Mouse (Mus musculus) neural tube, embryonic 11.5 days (tissue): Measurements from ENCODE around the gene Nudt19. TPM values are rescaled to one million over a fixed set of nuclear protein-coding genes. Genes with fewer than 3 reads are reported as not detected.

Source experiments
- ATAC-seq: fragments of 200-750 bp; cut with Nextera tagmentation; 2 replicates; pipeline ENCODE4 v1.8.0; 2017; ENCODE audit warnings: moderate number of reproducible peaks, mild to moderate bottlenecking, moderate TSS enrichment, moderate library complexity; ENCODE audit not compliant: insufficient read depth, low FRiP score, low TSS enrichment
- DNase-seq: peaks from one replicate; pipeline ENCODE4 v3.0.0-alpha.2; 2015; ENCODE audit warnings: low spot score
- H3K27ac ChIP-seq: fragments of 300-500 bp; sonication (generic); 2 replicates; pipeline ENCODE4 v1.5.1; 2014; ENCODE audit warnings: low read depth, mild to moderate bottlenecking, low read length
- H3K27me3 ChIP-seq: fragments of 300-500 bp; sonication (generic); 2 replicates; pipeline ENCODE4 v1.6.1; 2014; ENCODE audit warnings: mild to moderate bottlenecking, low read length, mixed read lengths; ENCODE audit not compliant: control insufficient read depth, insufficient read depth
- H3K36me3 ChIP-seq: fragments of 300-500 bp; sonication (generic); 2 replicates; pipeline ENCODE4 v1.6.1; 2014; ENCODE audit warnings: mild to moderate bottlenecking, low read length, moderate library complexity, mixed read lengths; ENCODE audit not compliant: control insufficient read depth, insufficient read depth
- H3K4me1 ChIP-seq: fragments of 300-500 bp; sonication (generic); 2 replicates; pipeline ENCODE4 v1.6.1; 2014; ENCODE audit warnings: low read length, mixed read lengths; ENCODE audit not compliant: control insufficient read depth, insufficient read depth
- H3K4me2 ChIP-seq: fragments of 300-500 bp; sonication (generic); 2 replicates; pipeline ENCODE4 v1.6.1; 2014; ENCODE audit warnings: low read depth, mild to moderate bottlenecking, moderate library complexity
- H3K4me3 ChIP-seq: fragments of 300-500 bp; sonication (generic); 2 replicates; pipeline ENCODE4 v1.5.1; 2014; ENCODE audit warnings: low read depth, low read length
- H3K9ac ChIP-seq: fragments of 300-500 bp; sonication (generic); 2 replicates; pipeline ENCODE4 v1.6.1; 2014; ENCODE audit warnings: mild to moderate bottlenecking, low read length
- H3K9me3 ChIP-seq: fragments of 300-500 bp; sonication (generic); 2 replicates; pipeline ENCODE4 v1.6.1; 2016; ENCODE audit warnings: low read length; ENCODE audit not compliant: control insufficient read depth
- whole genome bisulfite sequencing: fragments of 180-500 bp; shearing (Covaris S2); extraction: QIAGEN DNeasy Blood & Tissue Kit; methylation state at CpG from one replicate; pipeline ENCODE4 v1.1.7; 2014; 5-methylcytosine and 5-hydroxymethylcytosine counted together
- polyA plus RNA-seq: library from polyadenylated mRNA; unstranded; fragments of >200 nt; fragmentation: Nextera tagmentation; extraction: Ambion mirVana; gene quantifications from 2 replicates; pipeline ENCODE4 v1.2.1, GENCODE M21; 2014

Nudt19 gene
- polyA plus RNA-seq, 1 experiment from 2014 or later, result 47.8 TPM

DNA sequence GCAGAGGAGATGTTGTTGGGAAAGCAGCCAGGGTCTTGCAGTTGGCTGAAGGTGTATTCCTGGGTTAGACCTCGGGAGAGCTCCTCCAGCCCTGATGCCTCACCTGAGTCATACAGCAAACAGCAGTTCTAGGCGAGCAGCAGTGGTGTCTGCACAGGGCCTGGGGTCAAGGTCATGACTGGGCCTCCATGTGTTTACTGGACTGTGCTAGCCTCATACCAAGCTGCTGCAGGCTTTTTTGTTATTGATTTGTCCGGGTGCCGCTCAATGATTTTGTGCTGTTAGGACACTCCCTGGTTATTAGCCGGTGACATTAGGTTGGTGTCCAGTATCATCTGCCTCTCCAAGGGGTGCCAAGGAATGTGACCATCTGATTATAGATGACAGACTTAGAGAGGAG is 31.6 kb upstream of the Nudt19 start:
- H3K9me3 ChIP-seq, result no peaks in the 10 kb centered on the region
- DNase-seq, result no peak
- H3K9ac ChIP-seq, result no peak overlapping the region
- WGBS, result 82% methylated on average over 5 of the region's 5 CpGs
- H3K4me2 ChIP-seq, result no peak overlapping the region
- no peak for ATAC-seq
- peaks cover 21% of the 10 kb centered on the region for H3K27me3 ChIP-seq
- H3K4me3 ChIP-seq, result no peak overlapping the region
- no peak overlapping the region for H3K27ac ChIP-seq
- H3K36me3 ChIP-seq, result no peaks in the 10 kb centered on the region; the same call in 1 of the 2 replicates
- H3K4me1 ChIP-seq, result peaks cover 9% of the 10 kb centered on the region

DNA sequence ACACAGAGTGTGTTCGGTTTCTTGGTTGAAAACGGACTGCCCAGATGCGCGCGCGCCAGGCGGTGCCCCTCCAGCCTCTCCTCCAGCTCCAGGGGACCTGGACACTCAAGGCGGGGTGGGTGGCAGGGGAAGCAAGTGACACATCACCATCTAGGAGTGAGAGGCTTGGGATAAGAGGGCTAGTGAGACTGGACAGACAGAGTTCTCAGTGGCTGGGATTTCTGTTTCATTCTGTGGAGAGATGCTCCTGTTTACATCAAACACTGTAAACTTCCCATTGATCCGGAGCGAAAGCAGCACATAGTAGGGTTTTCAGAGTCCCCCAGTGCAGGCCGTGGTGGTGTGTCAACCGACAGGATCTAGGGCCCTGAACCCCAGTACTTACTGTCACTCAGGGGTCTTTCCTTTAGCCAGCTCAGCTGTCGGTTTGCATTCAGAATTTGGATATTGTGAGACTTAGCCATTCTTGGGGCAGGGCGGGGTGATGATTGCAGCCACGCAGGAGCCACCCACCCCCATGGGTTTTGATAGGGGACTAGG is 30.9 kb upstream of the Nudt19 start:
- Histone ChIP-seq H3K4me2 (peak overlapping the region; percentile 100), H3K9me3 (no peaks in the 10 kb centered on the region), H3K27ac (no peak overlapping the region), H3K4me1 (peaks cover 9% of the 10 kb centered on the region), H3K9ac (peak overlapping the region; percentile 83), H3K4me3 (peak overlapping the region; percentile 82), H3K36me3 (no peaks in the 10 kb centered on the region), H3K27me3 (peaks cover 21% of the 10 kb centered on the region)
- no peak for ATAC-seq
- 24% methylated on average over 15 of the region's 15 CpGs for WGBS
- DNase-seq, result no peak

DNA sequence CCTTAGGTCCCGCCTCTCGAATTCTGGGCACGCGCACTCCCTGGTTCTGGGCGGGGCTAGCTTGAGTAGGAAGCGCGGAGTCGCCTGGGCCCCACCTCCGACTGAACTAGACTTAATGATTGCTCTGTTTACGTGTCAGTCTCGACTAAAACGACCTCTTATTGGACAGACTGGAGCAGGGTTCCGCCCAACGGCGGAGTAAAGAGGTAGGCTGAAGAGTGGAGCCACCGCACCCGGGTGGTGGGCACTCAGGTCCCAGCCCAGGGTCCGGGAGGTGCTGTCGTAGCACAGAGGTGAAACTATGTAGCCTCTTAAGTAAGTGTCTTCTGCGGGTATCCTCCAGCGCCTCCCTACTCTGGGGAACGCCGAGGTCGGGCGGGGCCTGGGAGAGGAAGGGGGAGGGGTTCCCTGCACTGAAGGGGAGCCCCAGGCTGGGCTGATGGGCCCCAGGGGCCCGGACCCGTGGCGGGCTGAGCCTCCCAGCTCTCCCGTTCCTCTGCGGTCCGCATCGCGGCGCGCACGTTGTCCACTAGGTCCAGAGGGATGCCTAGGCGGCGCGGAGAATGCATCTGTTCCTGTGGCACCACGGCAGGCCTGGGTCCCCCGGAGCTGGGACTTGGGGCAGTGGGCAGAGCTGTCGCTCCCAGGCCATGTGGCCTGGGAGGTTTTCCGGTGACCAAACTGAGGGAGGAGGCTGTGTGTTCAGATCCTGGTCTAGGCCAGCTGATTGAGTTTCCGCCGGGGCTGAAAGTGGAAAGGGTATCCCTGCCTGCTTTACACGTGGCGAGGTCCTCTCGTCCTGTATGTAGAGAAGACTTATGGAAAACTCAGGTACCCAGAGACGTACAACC is 30.2 kb upstream of the Nudt19 start, which contains the start of gene Ankrd27:
Gene Ankrd27 (plus strand): TSS at position 190 of the 851 bp plus-strand sequence.
- Histone ChIP-seq H3K9me3 (no peaks in the 10 kb centered on the region), H3K9ac (peak within 1 kb of the TSS; percentile 83), H3K4me1 (peaks cover 9% of the 10 kb centered on the region), H3K27me3 (peaks cover 21% of the 10 kb centered on the region), H3K4me2 (peak within 1 kb of the TSS; percentile 100), H3K36me3 (no peaks in the 10 kb centered on the region), H3K27ac (0 out of 2 replicates have a peak within 1 kb of the TSS, but pooled peaks have one; percentile 34), H3K4me3 (peak within 1 kb of the TSS; percentile 82)
- under 1% methylated on average over 49 of the region's 49 CpGs for WGBS
- peak; percentile 97 for DNase-seq
- ATAC-seq, result peak; percentile 99

DNA sequence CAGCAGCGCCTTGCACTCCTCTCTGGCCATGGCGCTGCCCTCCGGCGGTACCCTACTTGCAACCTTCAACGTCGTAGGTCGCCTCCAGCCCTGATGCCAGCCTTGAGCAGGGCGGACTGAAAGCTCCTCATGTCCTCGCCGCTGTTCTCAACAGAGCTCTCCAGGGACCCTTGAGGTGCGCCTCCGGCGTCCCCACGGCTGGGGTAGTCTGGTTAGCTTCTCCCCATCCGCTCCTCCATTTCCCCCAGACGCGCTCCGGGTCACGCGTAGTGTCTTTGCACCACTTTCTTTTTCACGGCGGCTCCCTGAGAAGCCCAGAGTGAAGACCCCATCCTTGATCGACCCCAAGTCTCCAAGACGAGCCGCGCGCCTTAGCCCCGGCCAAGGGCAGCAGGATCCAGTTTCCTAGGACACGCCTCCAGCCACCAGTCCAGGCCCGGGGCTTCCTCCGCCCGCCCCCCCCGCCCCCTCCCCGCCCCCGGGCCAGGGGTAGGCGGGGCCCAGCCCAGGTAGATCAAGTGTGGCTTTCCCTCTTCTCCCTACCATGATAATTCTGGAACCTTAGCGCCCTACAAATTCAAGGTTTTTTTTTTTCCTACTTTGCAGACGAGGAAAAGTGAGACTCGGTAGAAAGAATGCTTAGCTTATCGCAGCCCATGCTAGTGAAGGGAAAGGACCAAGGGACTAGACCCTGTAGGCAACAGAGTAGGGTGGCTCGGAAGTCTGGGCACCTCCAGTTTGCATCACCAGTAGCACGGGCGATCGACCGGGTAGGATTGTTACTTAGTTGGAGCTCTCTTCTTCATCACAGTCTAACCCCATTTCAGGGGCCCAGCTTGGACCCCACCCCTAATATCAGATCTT is 29.3 kb upstream of the Nudt19 start, which contains the start of gene Rgs9bp:
Gene Rgs9bp (minus strand): TSS at position 392 of the 864 bp plus-strand sequence.
- WGBS, result under 1% methylated on average over 37 of the region's 45 CpGs
- peaks cover 21% of the 10 kb centered on the region for H3K27me3 ChIP-seq
- H3K4me1 ChIP-seq, result peaks cover 9% of the 10 kb centered on the region
- peak within 1 kb of the TSS; percentile 100 for H3K4me2 ChIP-seq
- peak within 1 kb of the TSS; percentile 83 for H3K9ac ChIP-seq
- no peaks in the 10 kb centered on the region for H3K36me3 ChIP-seq
- DNase-seq, result peak; percentile 66
- 0 out of 2 replicates have a peak within 1 kb of the TSS, but pooled peaks have one; percentile 34 for H3K27ac ChIP-seq
- no peaks in the 10 kb centered on the region for H3K9me3 ChIP-seq
- peak; percentile 75 for ATAC-seq
- H3K4me3 ChIP-seq, result peak within 1 kb of the TSS; percentile 82

DNA sequence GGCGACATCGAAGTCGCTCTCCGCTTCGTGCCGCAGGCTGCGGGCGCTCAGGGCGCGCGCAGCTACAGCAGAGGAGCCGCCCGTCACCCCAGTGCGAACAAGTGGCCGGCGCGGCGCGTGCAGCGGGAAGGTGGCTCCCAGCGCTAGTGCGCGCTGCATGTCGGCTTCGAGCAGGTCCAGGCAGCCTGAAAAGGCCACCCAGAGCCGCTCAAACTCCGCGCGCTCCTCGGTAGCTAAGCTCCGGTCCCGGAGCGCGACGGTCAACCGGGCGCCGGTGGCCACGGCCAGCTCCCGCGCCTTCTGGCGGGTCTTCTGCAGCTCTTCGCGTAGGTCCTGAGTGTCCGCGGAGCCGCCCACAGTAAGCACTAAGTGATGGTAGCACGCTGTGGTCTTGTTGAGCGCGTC is 28.7 kb upstream of the Nudt19 start:
- DNase-seq (peak; percentile 59), ATAC-seq (no peak)
- Histone ChIP-seq H3K9ac (peak overlapping the region; percentile 43), H3K4me2 (peak overlapping the region; percentile 100), H3K4me3 (peak overlapping the region; percentile 82), H3K4me1 (peaks cover 9% of the 10 kb centered on the region), H3K27ac (no peak overlapping the region), H3K9me3 (no peaks in the 10 kb centered on the region), H3K27me3 (peaks cover 21% of the 10 kb centered on the region), H3K36me3 (no peaks in the 10 kb centered on the region)
- WGBS, result under 1% methylated on average over 50 of the region's 50 CpGs

DNA sequence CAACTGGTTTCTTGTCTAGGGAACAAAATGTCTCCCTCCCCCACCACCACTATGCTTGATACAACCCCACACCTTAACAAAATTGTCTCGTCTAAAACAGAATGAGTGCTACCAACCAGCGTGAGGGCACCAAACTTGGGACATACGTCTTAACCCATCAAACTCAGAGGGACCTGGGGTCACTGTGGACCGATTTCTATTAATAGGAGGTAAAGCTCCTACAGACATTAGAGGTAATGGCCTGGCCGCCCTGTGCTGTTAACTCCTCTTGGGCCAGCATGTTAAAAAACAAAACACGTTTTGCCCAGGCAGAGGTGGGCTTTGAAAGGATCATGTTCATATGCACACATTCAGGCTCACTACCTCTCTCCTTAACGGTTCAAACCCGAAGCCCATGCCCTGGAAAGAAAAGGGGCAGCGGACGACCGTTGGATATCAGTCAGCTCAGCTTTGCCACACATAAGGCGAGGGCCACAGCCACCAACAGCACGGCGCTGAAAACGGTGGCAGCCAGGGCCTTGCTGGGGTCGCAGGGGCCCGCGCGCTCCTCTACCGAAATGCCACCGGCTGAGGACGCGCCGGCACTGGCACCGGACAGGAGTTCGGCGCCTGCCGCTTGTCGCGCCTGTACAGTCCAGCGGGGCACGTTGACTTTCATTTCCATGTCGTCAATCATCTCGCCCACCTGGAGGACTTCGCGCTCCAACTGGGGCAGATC is 28.1 kb upstream of the Nudt19 start:
- Histone ChIP-seq H3K9ac (peak overlapping the region; percentile 43), H3K4me2 (peak overlapping the region; percentile 100), H3K27ac (no peak overlapping the region), H3K9me3 (no peaks in the 10 kb centered on the region), H3K4me1 (peaks cover 9% of the 10 kb centered on the region), H3K36me3 (no peaks in the 10 kb centered on the region), H3K4me3 (peak overlapping the region; percentile 82), H3K27me3 (peaks cover 21% of the 10 kb centered on the region)
- WGBS, result 4% methylated on average over 36 of the region's 36 CpGs
- DNase-seq (no peak), ATAC-seq (no peak)

DNA sequence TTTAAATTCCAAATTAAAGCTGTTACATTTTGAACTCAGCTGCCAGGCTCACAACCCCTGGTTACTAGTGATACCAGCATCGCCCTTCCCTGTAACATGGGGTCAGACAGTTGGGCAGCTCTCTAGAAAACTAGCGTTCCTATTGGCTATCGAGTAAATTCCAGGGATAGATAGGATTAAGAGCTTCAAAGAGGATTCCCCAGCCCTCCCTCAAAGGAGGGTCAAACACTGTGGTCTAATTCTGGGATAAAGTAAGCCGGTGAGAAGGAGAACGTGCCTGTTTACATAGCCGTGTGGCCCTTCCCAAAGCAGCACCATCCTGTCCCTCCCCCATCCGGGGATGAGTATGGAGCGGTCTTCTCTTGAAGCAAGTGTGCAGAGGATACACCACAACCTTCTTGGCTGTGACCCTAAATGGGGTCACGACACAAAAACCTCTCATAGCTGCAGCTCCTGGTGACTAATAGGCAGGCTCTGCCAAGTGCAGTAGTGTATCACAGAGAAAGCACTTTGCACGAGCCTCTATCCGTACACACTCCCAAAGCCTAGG is 27.4 kb upstream of the Nudt19 start:
- Histone ChIP-seq H3K27ac (no peak overlapping the region), H3K9me3 (no peaks in the 10 kb centered on the region), H3K4me1 (peaks cover 9% of the 10 kb centered on the region), H3K36me3 (no peaks in the 10 kb centered on the region), H3K27me3 (peaks cover 21% of the 10 kb centered on the region), H3K4me2 (no peak overlapping the region), H3K4me3 (no peak overlapping the region), H3K9ac (no peak overlapping the region)
- DNase-seq (no peak), ATAC-seq (no peak)
- WGBS, result 15% methylated on average over 11 of the region's 11 CpGs

DNA sequence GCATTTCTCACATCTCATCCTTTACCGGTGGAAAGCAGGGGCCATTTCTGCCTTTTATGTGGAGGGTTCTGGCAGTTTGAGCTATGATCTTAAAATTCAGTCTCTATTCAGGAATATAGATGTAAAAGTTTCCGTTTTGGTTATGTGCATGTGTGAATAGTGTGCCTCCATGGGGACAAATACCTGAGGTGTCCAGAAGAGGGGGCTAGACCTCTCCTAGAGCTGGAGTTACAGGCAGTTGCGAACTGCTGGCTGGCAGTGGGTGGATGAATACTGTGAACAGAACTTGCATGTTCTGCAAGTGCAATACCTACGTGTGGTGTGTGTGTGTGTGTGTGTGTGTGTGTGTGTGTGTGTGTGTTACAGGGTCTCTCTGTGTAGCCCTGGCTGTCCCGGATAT is 26.6 kb upstream of the Nudt19 start:
- H3K27me3 ChIP-seq, result peaks cover 21% of the 10 kb centered on the region
- peaks cover 9% of the 10 kb centered on the region for H3K4me1 ChIP-seq
- H3K9ac ChIP-seq, result no peak overlapping the region
- no peak overlapping the region for H3K4me2 ChIP-seq
- H3K27ac ChIP-seq, result no peak overlapping the region
- no peaks in the 10 kb centered on the region for H3K36me3 ChIP-seq
- DNase-seq, result no peak
- no peaks in the 10 kb centered on the region for H3K9me3 ChIP-seq
- 69% methylated on average over 5 of the region's 5 CpGs for WGBS
- no peak overlapping the region for H3K4me3 ChIP-seq
- no peak for ATAC-seq
